ENCODE assay signal across 9 mouse cellular contexts in genomic region chr8:81478674-81479073, GRCm38 (mm10).
DNase-seq lines count a peak whose midpoint lies in the region; ATAC-seq and TF ChIP-seq lines count a peak whose summit lies in the region.
"Had no signal": no experiment of that assay in that cellular context is flagged by ENCODE, and none has a peak within 500 bp of the region (broad histone marks: within the 10 kb centered on the region; RNA-seq: fewer than 3 reads in every experiment).

No protein-coding gene starts in this region.

- TF ChIP-seq EP300 in stomach, postnatal 0 days (optimal IDR thresholded peaks at IDR 0.05) = no peak

- H3K9me3 ChIP-seq in heart, embryonic 12.5 days (replicated peaks) = no peaks in the 10 kb centered on the region
- no peaks in the 10 kb centered on the region for H3K9me3 ChIP-seq in midbrain, embryonic 11.5 days (ENCODE audit: control insufficient read depth, low read length)
- no peaks in the 10 kb centered on the region for H3K9me3 ChIP-seq in midbrain, embryonic 10.5 days (replicated peaks)
- no peaks in the 10 kb centered on the region for H3K9me3 ChIP-seq in forebrain, embryonic 13.5 days (replicated peaks)
- H3K9me3 ChIP-seq in stomach, postnatal 0 days (ENCODE audit: control insufficient read depth, low read length) = no peaks in the 10 kb centered on the region
- H3K9me3 ChIP-seq: liver, embryonic 13.5 days had no signal

- peak; percentile 81 for TF ChIP-seq CTCF in stomach, postnatal 0 days (IDR thresholded peaks at IDR 0.05; ENCODE audit: low read depth)

- H3K9ac ChIP-seq in heart, embryonic 12.5 days = no peak overlapping the region
- H3K9ac ChIP-seq in midbrain, embryonic 11.5 days (ENCODE audit: low read length) = no peak overlapping the region
- H3K9ac ChIP-seq in forebrain, embryonic 13.5 days = no peak overlapping the region
- no peak overlapping the region for H3K9ac ChIP-seq in stomach, postnatal 0 days (ENCODE audit: low read length)
- H3K9ac ChIP-seq: liver, embryonic 13.5 days had no signal

- H3K27me3 ChIP-seq in heart, embryonic 12.5 days (replicated peaks) = no peaks in the 10 kb centered on the region
- H3K27me3 ChIP-seq in midbrain, embryonic 11.5 days (ENCODE audit: control insufficient read depth, insufficient read depth, low read length) = no peaks in the 10 kb centered on the region
- no peaks in the 10 kb centered on the region for H3K27me3 ChIP-seq in midbrain, embryonic 10.5 days (ENCODE audit: low read depth, poor library complexity, severe bottlenecking)
- no peaks in the 10 kb centered on the region for H3K27me3 ChIP-seq in forebrain, embryonic 13.5 days
- H3K27me3 ChIP-seq in stomach, postnatal 0 days (ENCODE audit: control insufficient read depth, insufficient read depth, low read length) = no peaks in the 10 kb centered on the region
- H3K27me3 ChIP-seq: liver, embryonic 13.5 days had no signal

- WGBS in heart, embryonic 12.5 days = 28% methylated on average over 3 of the region's 3 CpGs
- WGBS in midbrain, embryonic 11.5 days = 35% methylated on average over 3 of the region's 3 CpGs
- 35% methylated on average over 3 of the region's 3 CpGs for WGBS in midbrain, embryonic 10.5 days
- 35% methylated on average over 3 of the region's 3 CpGs for WGBS in forebrain, embryonic 13.5 days
- 37% methylated on average over 3 of the region's 3 CpGs for WGBS in stomach, postnatal 0 days

- peak; percentile 10 for DNase-seq in heart, adult 8-10 months (ENCODE audit: low spot score)
- no peak for DNase-seq in midbrain, embryonic 11.5 days (ENCODE audit: low spot score, missing footprints)
- DNase-seq in midbrain, embryonic 10.5 days (ENCODE audit: low spot score) = no peak
- no peak for DNase-seq in stomach, postnatal 0 days (ENCODE audit: low spot score)
- DNase-seq in urinary bladder, postnatal 36 days (ENCODE audit: low spot score in 2 of 2) = no peak
- no peak for DNase-seq in cerebellum, postnatal 4 days (ENCODE audit: low spot score in 2 of 2)
- DNase-seq: liver, embryonic 13.5 days had no signal

- no peaks in the 10 kb centered on the region for H3K4me1 ChIP-seq in heart, embryonic 12.5 days (replicated peaks)
- no peaks in the 10 kb centered on the region for H3K4me1 ChIP-seq in midbrain, embryonic 11.5 days (ENCODE audit: control insufficient read depth, insufficient read depth, low read length)
- H3K4me1 ChIP-seq in midbrain, embryonic 10.5 days = no peaks in the 10 kb centered on the region
- no peaks in the 10 kb centered on the region for H3K4me1 ChIP-seq in forebrain, embryonic 13.5 days
- H3K4me1 ChIP-seq in stomach, postnatal 0 days (replicated peaks; ENCODE audit: control insufficient read depth, insufficient read depth) = no peaks in the 10 kb centered on the region
- H3K4me1 ChIP-seq: liver, embryonic 13.5 days had no signal

- H3K4me3 ChIP-seq in heart, embryonic 12.5 days = no peak overlapping the region
- no peak overlapping the region for H3K4me3 ChIP-seq in midbrain, embryonic 11.5 days (ENCODE audit: low read depth, low read length)
- no peak overlapping the region for H3K4me3 ChIP-seq in midbrain, embryonic 10.5 days
- no peak overlapping the region for H3K4me3 ChIP-seq in forebrain, embryonic 13.5 days
- H3K4me3 ChIP-seq in stomach, postnatal 0 days (ENCODE audit: low read depth, low read length) = no peak overlapping the region
- H3K4me3 ChIP-seq: liver, embryonic 13.5 days had no signal

- H3K36me3 ChIP-seq in heart, embryonic 12.5 days = no peaks in the 10 kb centered on the region
- H3K36me3 ChIP-seq in midbrain, embryonic 11.5 days (ENCODE audit: control insufficient read depth, insufficient read depth, low read length) = no peaks in the 10 kb centered on the region
- no peaks in the 10 kb centered on the region for H3K36me3 ChIP-seq in midbrain, embryonic 10.5 days
- H3K36me3 ChIP-seq in forebrain, embryonic 13.5 days (ENCODE audit: poor library complexity, severe bottlenecking) = no peaks in the 10 kb centered on the region
- H3K36me3 ChIP-seq in stomach, postnatal 0 days (ENCODE audit: control insufficient read depth, insufficient read depth, low read length) = no peaks in the 10 kb centered on the region
- H3K36me3 ChIP-seq: liver, embryonic 13.5 days had no signal

- no peak for ATAC-seq in heart, embryonic 12.5 days (ENCODE audit: insufficient number of reproducible peaks, low FRiP score)
- peak; percentile 75 for ATAC-seq in midbrain, embryonic 11.5 days (ENCODE audit: low FRiP score)
- ATAC-seq in forebrain, embryonic 13.5 days = peak; percentile 65; the same call in 1 of the 2 replicates
- ATAC-seq in stomach, postnatal 0 days (ENCODE audit: low FRiP score, low TSS enrichment) = no peak

- no peak overlapping the region for H3K4me2 ChIP-seq in heart, embryonic 12.5 days
- H3K4me2 ChIP-seq in midbrain, embryonic 11.5 days = no peak overlapping the region
- no peak overlapping the region for H3K4me2 ChIP-seq in forebrain, embryonic 13.5 days
- no peak overlapping the region for H3K4me2 ChIP-seq in stomach, postnatal 0 days (replicated peaks; ENCODE audit: low read depth)
- H3K4me2 ChIP-seq: liver, embryonic 13.5 days had no signal

- H3K27ac ChIP-seq in heart, embryonic 12.5 days (ENCODE audit: poor library complexity, severe bottlenecking) = no peak overlapping the region
- H3K27ac ChIP-seq in midbrain, embryonic 11.5 days (ENCODE audit: low read depth, low read length) = no peak overlapping the region
- H3K27ac ChIP-seq in midbrain, embryonic 10.5 days (replicated peaks) = no peak overlapping the region
- H3K27ac ChIP-seq in forebrain, embryonic 13.5 days = no peak overlapping the region
- H3K27ac ChIP-seq in stomach, postnatal 0 days (replicated peaks) = no peak overlapping the region
- H3K27ac ChIP-seq: liver, embryonic 13.5 days had no signal

Comparison
In these comparisons a context has a peak if more than half of its experiments do, and no peak if none do; other contexts are left out.
1. ATAC-seq: peak in midbrain, embryonic 11.5 days (single experiment) and forebrain, embryonic 13.5 days (single experiment); none in heart, embryonic 12.5 days (single experiment) and stomach, postnatal 0 days (single experiment).